In genomic region chr10:80186649-80187048, GRCm38 (mm10) we compare ENCODE assay signal across 13 mouse cellular contexts. TPM values are rescaled to one million over a fixed set of nuclear protein-coding genes. Genes with fewer than 3 reads are reported as not detected.
"Had no signal": no experiment of that assay in that cellular context is flagged by ENCODE, and none has a peak within 500 bp of the region (broad histone marks: within the 10 kb centered on the region; RNA-seq: fewer than 3 reads in every experiment).

No protein-coding gene starts in this region.

- H3K36me3 ChIP-seq: liver, embryonic 15.5 days had no signal

- H3K4me3 ChIP-seq: limb, embryonic 10.5 days; liver, embryonic 15.5 days; myocyte had no signal

- H3K9me3 ChIP-seq: limb, embryonic 10.5 days; liver, embryonic 15.5 days had no signal

- H3K27ac ChIP-seq: limb, embryonic 10.5 days; liver, embryonic 15.5 days; stomach, postnatal 0 days had no signal

- DNase-seq: kidney, adult 18-20 months; kidney, postnatal 10 days; kidney, postnatal 4 days; lung, adult 2 months; lung, postnatal 10 days; lung, postnatal 4 days; thymus, postnatal 4 days had no signal

- H3K9ac ChIP-seq: liver, embryonic 15.5 days had no signal

- H3K4me2 ChIP-seq: liver, embryonic 11.5 days; liver, embryonic 15.5 days had no signal

RNA-seq across cellular contexts. Expression of gene Efna2, which starts 7.4 kb away (rescaled TPM):
- total RNA-seq: neutrophil, adult 5-6 weeks had no signal
